Mouse (Mus musculus) midbrain, embryonic 14.5 days (tissue): ENCODE measurements around the gene Mucl2. TPM values are rescaled to one million over a fixed set of nuclear protein-coding genes. Genes with fewer than 3 reads are reported as not detected.
"Not testable (repeated sequence)": the region's sequence is repeated elsewhere in the genome, so short reads cannot be mapped to it uniquely, and the experiment has no call there.

ENCODE experiments used
- ATAC-seq: fragments of 200-750 bp; cut with Nextera tagmentation; 2 replicates; pipeline ENCODE4 v1.8.0; 2017; ENCODE audit warnings: moderate number of reproducible peaks, moderate library complexity; ENCODE audit not compliant: low FRiP score, low TSS enrichment
- DNase-seq: peaks from one replicate; pipeline ENCODE4 v3.0.0-alpha.2; 2015
- H3K27ac ChIP-seq: fragments of 300-500 bp; sonication (generic); replicated peaks from 2 replicates; pipeline ENCODE4 v1.5.1; 2014; ENCODE audit warnings: mild to moderate bottlenecking, low read depth, low read length, moderate library complexity
- H3K27me3 ChIP-seq: fragments of 300-500 bp; sonication (generic); 2 replicates; pipeline ENCODE4 v1.6.1; 2014; ENCODE audit warnings: low read length, control low read depth, mixed read lengths; ENCODE audit not compliant: control insufficient read depth, insufficient read depth
- H3K36me3 ChIP-seq: fragments of 300-500 bp; sonication (generic); 2 replicates; pipeline ENCODE4 v1.6.1; 2014; ENCODE audit warnings: low read length, control low read depth; ENCODE audit not compliant: control insufficient read depth, insufficient read depth
- H3K4me1 ChIP-seq: fragments of 300-500 bp; sonication (generic); 2 replicates; pipeline ENCODE4 v1.6.1; 2014; ENCODE audit warnings: mild to moderate bottlenecking, antibody characterized with exemption, low read length, control low read depth; ENCODE audit not compliant: control insufficient read depth, insufficient read depth
- H3K4me2 ChIP-seq: fragments of 300-500 bp; sonication (generic); 2 replicates; pipeline ENCODE4 v1.6.1; 2014; ENCODE audit warnings: mild to moderate bottlenecking, low read length, moderate library complexity
- H3K4me3 ChIP-seq: fragments of 300-500 bp; sonication (generic); replicated peaks from 2 replicates; pipeline ENCODE4 v1.5.1; 2014; ENCODE audit warnings: low read depth, low read length
- H3K9ac ChIP-seq: fragments of 300-500 bp; sonication (generic); replicated peaks from 2 replicates; pipeline ENCODE4 v1.6.1; 2014; ENCODE audit warnings: mild to moderate bottlenecking, low read length, moderate library complexity
- H3K9me3 ChIP-seq: fragments of 300-500 bp; sonication (generic); 2 replicates; pipeline ENCODE4 v1.6.1; 2016; ENCODE audit warnings: low read length, control low read depth, mixed read lengths; ENCODE audit not compliant: control insufficient read depth
- WGBS: fragments of 180-500 bp; shearing (Covaris S2); extraction: QIAGEN DNeasy Blood & Tissue Kit; methylation state at CpG from one replicate; pipeline ENCODE4 v1.1.7; 2014; 5-methylcytosine and 5-hydroxymethylcytosine counted together
- microRNA-seq: library from miRNA; unstranded; fragments of <30 nt; microRNA quantifications from one replicate; pipeline ENCODE4, GENCODE M21; 2016
- polyA plus RNA-seq: library from polyadenylated mRNA; unstranded; fragments of >200 nt; fragmentation: Nextera tagmentation; extraction: Ambion mirVana; gene quantifications from 2 replicates; pipeline ENCODE4 v1.2.1, GENCODE M21; 2014

Mucl2 gene
- polyA plus RNA-seq = not detected in 2 replicates

- no peak within 1 kb of the TSS for H3K9ac ChIP-seq
- H3K27ac ChIP-seq = no peak within 1 kb of the TSS
- no peak for ATAC-seq
- no peaks in the 10 kb centered on the region for H3K9me3 ChIP-seq
- no peak within 1 kb of the TSS for H3K4me3 ChIP-seq
- H3K36me3 ChIP-seq = no peaks in the 10 kb centered on the region
- 86% methylated on average over 1 of the region's 1 CpGs for WGBS
- H3K4me2 ChIP-seq = no peak within 1 kb of the TSS
- no peak for DNase-seq
- H3K4me1 ChIP-seq = no peaks in the 10 kb centered on the region
- no peaks in the 10 kb centered on the region for H3K27me3 ChIP-seq
Observed at GRCm38 (mm10) chr15:103899212-103899611, at the start of gene Mucl2. Gene Mucl2 (minus strand): TSS chr15:103899312.

- not testable (repeated sequence) for H3K9me3 ChIP-seq, H3K4me3 ChIP-seq, H3K27ac ChIP-seq, H3K27me3 ChIP-seq, H3K4me2 ChIP-seq, DNase-seq, H3K36me3 ChIP-seq, ATAC-seq, H3K4me1 ChIP-seq, H3K9ac ChIP-seq
- WGBS = 36% methylated on average over 1 of the region's 1 CpGs
Observed at GRCm38 (mm10) chr15:103913061-103913460, 13.9 kb upstream of the Mucl2 start.

Small RNA genes lying within 50 kb of the gene (microRNA-seq; reads per million reads assigned to microRNA genes)
- gene Gm22852 = not detected

Other genes starting within 250 kb of the Mucl2 start
- not detected in 2 replicates for gene Mucl1, start 143.8 kb downstream of the Mucl2 start, polyA plus RNA-seq